ENCODE assay signal across 20 mouse cellular contexts in the genomic region with DNA sequence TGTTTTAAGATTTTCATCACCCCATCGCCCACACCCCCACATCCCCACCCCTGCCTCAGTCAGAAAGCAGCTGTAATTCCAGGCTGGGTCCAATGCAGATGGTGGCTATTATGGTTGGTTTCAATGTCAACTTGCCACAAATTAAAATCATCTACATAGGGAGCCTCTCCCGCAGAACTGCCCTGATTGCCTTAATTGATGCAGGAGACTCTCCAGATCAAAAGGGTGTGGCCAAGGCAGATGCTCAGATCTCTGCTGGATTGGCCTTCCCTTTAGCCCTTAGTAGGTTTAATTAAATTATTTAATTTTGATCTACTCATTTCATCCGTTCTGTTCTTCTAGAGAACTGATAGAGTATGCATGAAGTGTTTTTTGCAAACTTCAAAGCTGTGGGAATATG.
DNase-seq lines count a peak whose midpoint lies in the region; TF ChIP-seq lines count a peak whose summit lies in the region.
"Had no signal": no experiment of that assay in that cellular context is flagged by ENCODE, and none has a peak within 500 bp of the region (broad histone marks: within the 10 kb centered on the region; RNA-seq: fewer than 3 reads in every experiment).

No protein-coding gene starts in this region.

- DNase-seq in ES-CJ7 (ENCODE audit: low read depth, low spot score) (peak; percentile 53), MN1 (ENCODE audit: low spot score) (peak; percentile 78)
- no peak for DNase-seq in cerebellum, adult 11 months
- DNase-seq in right cerebral cortex, adult 2 months (ENCODE audit: low spot score in 2 of 2) = no peak
- DNase-seq: adrenal gland, adult 2 months; adrenal gland, postnatal 10 days; adrenal gland, postnatal 25 days; B cell, adult 2 months; cerebellum, adult 11-12 months; cerebellum, adult 2 months; cerebellum, adult 9-10 months; cerebellum, postnatal 10 days; cerebellum, postnatal 25 days; forebrain, postnatal 0 days had no signal

- TF ChIP-seq CTCF in E14TG2a.4 (conservative IDR thresholded peaks at IDR 0.05; ENCODE audit: low read length) = no peak

- peak overlapping the region; percentile 93 for H3K4me3 ChIP-seq in E14TG2a.4 (replicated peaks; ENCODE audit: low read length)
- H3K4me3 ChIP-seq: embryonic facial prominence, embryonic 10.5 days; embryonic facial prominence, embryonic 12.5 days; forebrain, embryonic 13.5 days; forebrain, embryonic 15.5 days had no signal

- peaks cover 83% of the 10 kb centered on the region for H3K4me1 ChIP-seq in E14TG2a.4 (replicated peaks; ENCODE audit: low read depth, low read length)

- no peaks in the 10 kb centered on the region for H3K9me3 ChIP-seq in E14TG2a.4 (ENCODE audit: low read length)
- H3K9me3 ChIP-seq: embryonic facial prominence, embryonic 10.5 days; embryonic facial prominence, embryonic 12.5 days; forebrain, embryonic 13.5 days; forebrain, embryonic 15.5 days; G1E had no signal

- peaks cover 22% of the 10 kb centered on the region for H3K36me3 ChIP-seq in E14TG2a.4 (ENCODE audit: insufficient read depth, low read length)
- H3K36me3 ChIP-seq: embryonic facial prominence, embryonic 10.5 days; embryonic facial prominence, embryonic 12.5 days; forebrain, embryonic 15.5 days; G1E had no signal

- no peaks in the 10 kb centered on the region for H3K27me3 ChIP-seq in E14TG2a.4 (ENCODE audit: insufficient read depth, low read length)

Comparison
In these comparisons a context has a peak if more than half of its experiments do, and no peak if none do; other contexts are left out.
1. DNase-seq: peak in ES-CJ7 (single experiment) and MN1 (single experiment); none in cerebellum, adult 11 months (single experiment) and right cerebral cortex, adult 2 months (0 of 2).